Mouse (Mus musculus): ENCODE results near the gene Tekt5. TPM values are rescaled to one million over a fixed set of nuclear protein-coding genes. Genes with fewer than 3 reads are reported as not detected.

Tekt5 gene
- polyA plus RNA-seq, 1 experiment from 2014 or later: not detected

DNA sequence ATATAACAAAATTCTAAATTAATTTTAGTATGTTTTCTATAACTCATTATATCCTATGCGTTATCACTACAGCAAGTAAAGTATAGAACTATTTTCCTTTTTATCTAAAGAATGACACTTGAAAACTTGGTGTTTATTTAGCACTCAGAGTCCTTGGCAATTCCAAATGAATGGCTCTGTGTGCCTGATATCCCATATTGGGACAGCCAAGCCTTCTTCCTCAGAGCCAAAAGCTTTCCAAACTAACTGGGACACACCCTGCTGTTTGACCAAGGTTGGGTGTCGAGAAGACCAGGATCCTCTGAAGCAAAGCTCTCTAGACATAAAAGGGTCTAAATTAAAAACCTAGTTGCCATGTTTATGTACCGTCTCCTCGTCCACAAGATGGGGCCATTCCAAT is 54.2 kb downstream of the Tekt5 start:
- 76% methylated on average over 4 of the region's 4 CpGs for WGBS
- H3K9me3 ChIP-seq (replicated peaks): no peaks in the 10 kb centered on the region
- H3K27me3 ChIP-seq (ENCODE audit: low read depth, poor library complexity, severe bottlenecking): no peaks in the 10 kb centered on the region
- peaks cover 17% of the 10 kb centered on the region for H3K4me1 ChIP-seq
- H3K4me3 ChIP-seq: no peak overlapping the region
- no peaks in the 10 kb centered on the region for H3K36me3 ChIP-seq
- DNase-seq (ENCODE audit: low spot score): no peak
- no peak overlapping the region for H3K27ac ChIP-seq (replicated peaks)

DNA sequence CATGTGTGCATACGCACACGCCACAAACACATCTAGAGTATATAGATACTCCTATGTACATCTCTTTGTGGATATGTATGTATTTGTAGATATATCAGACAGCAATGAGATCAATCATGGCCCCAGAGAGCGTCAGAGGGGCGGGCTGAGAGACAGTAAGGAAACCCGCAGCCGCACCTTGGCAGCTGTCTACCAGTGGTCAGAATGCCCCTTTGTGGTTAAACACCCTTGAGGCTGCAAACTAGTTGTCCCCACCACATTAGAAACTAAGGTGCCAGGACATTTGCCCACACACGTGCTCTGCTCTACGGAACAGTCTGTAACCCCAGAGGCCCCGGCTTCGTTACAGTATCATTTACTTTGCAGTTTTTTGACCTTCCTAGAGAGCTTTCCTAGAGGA is 55.4 kb downstream of the Tekt5 start:
- no peaks in the 10 kb centered on the region for H3K27me3 ChIP-seq (ENCODE audit: low read depth, poor library complexity, severe bottlenecking)
- 93% methylated on average over 10 of the region's 10 CpGs for WGBS
- H3K9me3 ChIP-seq (replicated peaks): no peaks in the 10 kb centered on the region
- H3K4me1 ChIP-seq: peaks cover 12% of the 10 kb centered on the region
- no peak overlapping the region for H3K27ac ChIP-seq (replicated peaks)
- no peaks in the 10 kb centered on the region for H3K36me3 ChIP-seq
- H3K4me3 ChIP-seq: no peak overlapping the region
- DNase-seq (ENCODE audit: low spot score): no peak

DNA sequence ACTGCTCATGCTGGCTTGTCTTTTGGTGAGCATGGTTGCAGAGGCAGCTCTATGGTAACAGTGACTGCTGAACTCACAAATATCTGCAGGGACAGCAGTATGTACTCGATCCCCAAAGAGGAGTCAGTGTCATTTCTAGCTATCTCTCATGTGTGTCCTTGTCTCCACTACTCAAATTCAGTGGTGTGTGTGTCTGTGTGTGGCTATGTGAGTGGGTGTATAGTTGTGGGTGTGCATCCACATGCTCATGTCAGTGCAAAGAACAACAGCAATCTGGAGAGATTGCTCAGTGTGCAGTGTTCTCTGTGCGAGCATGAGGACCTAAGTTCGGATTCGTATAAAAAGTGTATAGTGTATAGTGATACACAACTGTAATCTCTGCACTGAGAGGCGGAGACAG is 56.7 kb downstream of the Tekt5 start:
- Histone ChIP-seq H3K36me3 (no peaks in the 10 kb centered on the region), H3K9me3 (replicated peaks) (no peaks in the 10 kb centered on the region), H3K27ac (replicated peaks) (no peak overlapping the region), H3K4me1 (peaks cover 5% of the 10 kb centered on the region; the same call in 1 of the 2 replicates), H3K4me3 (no peak overlapping the region), H3K27me3 (ENCODE audit: low read depth, poor library complexity, severe bottlenecking) (no peaks in the 10 kb centered on the region)
- DNase-seq (ENCODE audit: low spot score): no peak
- 94% methylated on average over 5 of the region's 5 CpGs for WGBS

DNA sequence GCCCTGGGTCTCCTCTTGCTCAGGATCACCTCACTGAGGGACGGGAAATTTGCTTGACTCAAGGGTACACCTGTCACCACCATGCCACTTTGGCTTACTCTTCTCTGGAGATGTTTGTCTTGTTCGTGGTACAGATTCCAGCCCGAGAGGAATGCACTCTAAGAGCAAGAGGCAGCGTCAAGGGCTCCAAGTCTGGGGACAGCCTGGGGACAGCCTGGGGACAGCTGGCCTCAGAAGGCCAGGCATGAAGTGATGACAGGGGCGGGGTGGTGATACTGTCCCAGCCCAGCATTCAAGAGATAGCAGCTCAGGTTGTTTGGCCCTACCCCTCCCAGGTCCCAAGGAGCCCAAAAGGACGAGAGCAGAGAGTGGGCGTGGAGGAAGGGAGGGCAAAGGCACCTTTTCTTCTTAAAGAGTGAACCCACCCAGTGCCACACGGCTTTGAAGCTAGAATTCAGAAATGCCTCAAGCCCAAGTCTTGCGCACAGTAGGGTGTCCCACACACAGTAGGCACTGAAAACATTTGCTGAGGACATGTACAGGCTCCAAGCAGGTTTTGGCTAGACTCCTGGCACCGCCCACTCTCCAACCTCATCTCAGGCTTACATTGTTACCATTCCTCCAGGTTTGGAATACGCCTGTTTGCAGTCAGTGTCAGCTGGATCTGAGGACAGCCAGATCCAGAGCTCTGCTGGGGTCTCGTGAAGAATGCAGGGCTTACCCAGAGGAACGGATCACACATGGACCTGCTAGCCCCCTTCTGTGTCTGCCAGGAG is 57.7 kb downstream of the Tekt5 start:
- Histone ChIP-seq H3K27ac (replicated peaks) (no peak overlapping the region), H3K27me3 (ENCODE audit: low read depth, poor library complexity, severe bottlenecking) (no peaks in the 10 kb centered on the region), H3K4me1 (peaks cover 5% of the 10 kb centered on the region; the same call in 1 of the 2 replicates), H3K9me3 (replicated peaks) (no peaks in the 10 kb centered on the region), H3K36me3 (no peaks in the 10 kb centered on the region), H3K4me3 (no peak overlapping the region)
- no peak for DNase-seq (ENCODE audit: low spot score)
- WGBS: 82% methylated on average over 13 of the region's 13 CpGs

DNA sequence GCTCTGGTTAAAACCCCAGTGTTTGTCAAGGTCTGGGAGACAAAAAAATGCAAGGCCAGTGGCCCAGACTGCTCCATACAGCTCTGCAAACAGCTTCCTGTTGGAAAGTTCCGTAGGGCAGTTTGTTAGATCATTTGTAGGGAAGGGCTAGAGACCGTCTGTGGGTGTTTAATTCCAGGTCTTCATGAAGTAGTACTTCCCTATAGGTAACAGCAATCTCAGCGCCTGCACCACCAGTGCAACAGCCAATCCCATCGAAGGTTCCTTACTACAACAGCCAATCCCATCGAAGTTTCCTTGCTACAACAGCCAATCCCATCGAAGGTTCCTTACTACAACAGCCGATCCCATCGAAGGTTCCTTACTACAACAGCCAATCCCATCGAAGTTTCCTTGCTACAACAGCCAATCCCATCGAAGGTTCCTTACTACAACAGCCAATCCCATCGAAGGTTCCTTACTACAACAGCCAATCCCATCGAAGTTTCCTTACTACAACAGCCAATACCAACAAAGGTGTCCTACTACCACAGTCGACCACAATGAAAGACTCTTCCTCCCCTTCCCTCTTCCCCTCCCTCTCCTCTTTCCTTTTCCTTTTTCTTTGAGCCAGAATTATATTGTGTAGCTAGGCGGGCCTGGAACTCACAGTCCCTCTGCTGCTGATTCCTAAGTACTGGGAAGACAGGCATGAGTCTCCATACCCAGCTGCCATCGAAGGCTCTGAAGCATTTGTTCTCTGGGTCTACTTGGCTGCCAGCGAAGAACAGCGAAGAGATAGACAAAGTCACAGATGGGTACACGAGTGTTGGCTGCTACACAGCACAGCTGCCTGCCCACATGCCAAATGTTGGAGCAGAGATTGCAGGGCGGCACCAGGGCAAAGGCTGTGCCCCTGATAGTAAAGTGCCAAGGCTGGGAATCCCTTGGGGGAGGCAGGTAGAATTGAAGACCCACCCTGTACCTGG is 58.6 kb downstream of the Tekt5 start:
- 92% methylated on average over 19 of the region's 19 CpGs for WGBS
- Histone ChIP-seq H3K4me3 (no peak overlapping the region), H3K36me3 (no peaks in the 10 kb centered on the region), H3K4me1 (peaks cover 3% of the 10 kb centered on the region; the same call in 1 of the 2 replicates), H3K27me3 (ENCODE audit: low read depth, poor library complexity, severe bottlenecking) (no peaks in the 10 kb centered on the region), H3K9me3 (replicated peaks) (no peaks in the 10 kb centered on the region), H3K27ac (replicated peaks) (no peak overlapping the region)
- DNase-seq (ENCODE audit: low spot score): no peak

DNA sequence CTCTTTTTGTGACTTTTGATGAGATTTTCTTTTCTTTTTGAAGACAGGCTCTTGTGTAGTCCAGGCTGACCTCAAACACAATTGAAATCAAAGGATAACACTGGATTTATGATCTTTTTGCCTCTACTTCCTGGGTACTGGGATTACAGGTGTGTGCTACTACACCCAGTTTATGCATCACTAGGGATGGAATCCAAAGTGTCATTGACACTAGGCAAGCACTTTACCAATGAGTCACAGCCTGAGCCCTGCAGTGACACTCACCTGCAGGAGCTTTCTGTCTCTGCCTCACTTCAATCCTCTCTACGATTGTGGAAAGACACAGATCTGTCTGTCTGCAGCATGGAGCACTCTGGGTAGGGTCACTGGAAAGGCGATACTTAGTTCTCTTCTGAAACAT is 59.3 kb downstream of the Tekt5 start:
- H3K27ac ChIP-seq (replicated peaks): no peak overlapping the region
- 90% methylated on average over 2 of the region's 2 CpGs for WGBS
- H3K4me1 ChIP-seq: no peaks in the 10 kb centered on the region
- DNase-seq (ENCODE audit: low spot score): no peak
- H3K36me3 ChIP-seq: no peaks in the 10 kb centered on the region
- H3K4me3 ChIP-seq: no peak overlapping the region
- no peaks in the 10 kb centered on the region for H3K9me3 ChIP-seq (replicated peaks)
- no peaks in the 10 kb centered on the region for H3K27me3 ChIP-seq (ENCODE audit: low read depth, poor library complexity, severe bottlenecking)

DNA sequence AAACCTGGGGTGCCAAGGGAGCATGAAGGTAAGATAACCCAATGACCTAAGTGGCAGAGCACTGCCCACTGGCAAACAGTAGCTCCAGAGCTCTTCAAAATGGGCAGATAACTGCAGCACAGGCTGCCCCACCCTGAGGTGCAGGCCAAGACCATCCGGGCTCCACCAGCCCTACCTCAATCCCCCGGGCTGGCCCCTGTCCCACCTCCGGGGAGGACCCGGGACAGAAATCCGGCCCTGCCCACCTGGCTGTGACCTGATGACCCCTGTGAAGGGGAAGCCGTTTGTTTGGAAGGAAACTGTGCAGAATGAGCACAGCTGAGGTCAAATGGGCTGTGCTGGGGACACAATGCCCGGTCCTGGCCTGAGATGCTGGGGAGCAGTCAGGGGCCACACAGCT is 62.6 kb downstream of the Tekt5 start:
- no peak for DNase-seq (ENCODE audit: low spot score)
- H3K36me3 ChIP-seq: no peaks in the 10 kb centered on the region
- 61% methylated on average over 7 of the region's 7 CpGs for WGBS
- H3K4me1 ChIP-seq: no peaks in the 10 kb centered on the region
- H3K4me3 ChIP-seq: no peak overlapping the region
- H3K9me3 ChIP-seq (replicated peaks): no peaks in the 10 kb centered on the region
- no peak overlapping the region for H3K27ac ChIP-seq (replicated peaks)
- no peaks in the 10 kb centered on the region for H3K27me3 ChIP-seq (ENCODE audit: low read depth, poor library complexity, severe bottlenecking)

DNA sequence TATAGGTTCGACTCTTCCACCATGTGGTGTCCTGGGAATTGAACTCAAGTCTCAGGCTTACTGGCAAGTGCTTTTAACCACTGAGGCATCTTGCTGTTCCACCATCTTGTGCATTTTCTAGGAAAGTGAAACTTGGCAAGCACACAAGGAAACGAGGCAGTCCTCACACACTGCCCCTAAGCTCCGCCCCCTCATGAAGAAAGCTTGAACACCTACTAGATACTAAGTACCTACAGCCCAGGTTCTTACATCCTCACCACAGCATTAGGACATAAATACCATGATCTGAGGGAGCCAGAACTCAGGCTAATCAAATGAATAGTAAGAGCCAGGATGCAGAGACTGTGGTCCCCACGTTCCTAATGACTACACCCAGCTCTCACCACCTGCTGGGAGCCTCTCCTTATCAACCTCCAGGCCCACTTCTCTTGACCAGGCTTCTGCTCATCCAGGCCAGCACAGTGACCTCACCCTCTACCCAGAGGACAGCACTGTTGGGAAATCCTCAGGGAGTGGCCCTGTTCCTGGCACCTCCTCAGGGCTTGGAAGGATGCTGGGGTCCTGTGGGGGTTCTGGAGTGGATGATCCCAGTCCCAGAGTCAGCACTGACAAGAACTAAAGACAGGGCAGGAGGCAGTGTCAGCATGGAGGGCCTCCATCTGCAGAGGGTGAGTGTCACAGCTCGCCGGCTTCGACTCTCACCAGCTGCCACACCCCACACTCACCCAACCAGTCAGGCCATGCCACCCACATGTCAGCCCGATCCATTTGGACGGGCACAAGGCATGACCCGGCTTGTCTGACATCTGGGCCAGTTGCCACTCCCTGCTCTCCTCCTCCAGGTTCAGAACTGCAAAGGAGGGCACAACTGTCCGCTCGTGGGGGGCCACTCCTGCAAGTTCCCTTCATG is 64.4 kb downstream of the Tekt5 start:
- H3K4me3 ChIP-seq: no peak overlapping the region
- no peaks in the 10 kb centered on the region for H3K9me3 ChIP-seq (replicated peaks)
- no peak for DNase-seq (ENCODE audit: low spot score)
- no peak overlapping the region for H3K27ac ChIP-seq (replicated peaks)
- H3K36me3 ChIP-seq: no peaks in the 10 kb centered on the region
- H3K27me3 ChIP-seq (ENCODE audit: low read depth, poor library complexity, severe bottlenecking): no peaks in the 10 kb centered on the region
- 81% methylated on average over 12 of the region's 12 CpGs for WGBS
- H3K4me1 ChIP-seq: no peaks in the 10 kb centered on the region

DNA sequence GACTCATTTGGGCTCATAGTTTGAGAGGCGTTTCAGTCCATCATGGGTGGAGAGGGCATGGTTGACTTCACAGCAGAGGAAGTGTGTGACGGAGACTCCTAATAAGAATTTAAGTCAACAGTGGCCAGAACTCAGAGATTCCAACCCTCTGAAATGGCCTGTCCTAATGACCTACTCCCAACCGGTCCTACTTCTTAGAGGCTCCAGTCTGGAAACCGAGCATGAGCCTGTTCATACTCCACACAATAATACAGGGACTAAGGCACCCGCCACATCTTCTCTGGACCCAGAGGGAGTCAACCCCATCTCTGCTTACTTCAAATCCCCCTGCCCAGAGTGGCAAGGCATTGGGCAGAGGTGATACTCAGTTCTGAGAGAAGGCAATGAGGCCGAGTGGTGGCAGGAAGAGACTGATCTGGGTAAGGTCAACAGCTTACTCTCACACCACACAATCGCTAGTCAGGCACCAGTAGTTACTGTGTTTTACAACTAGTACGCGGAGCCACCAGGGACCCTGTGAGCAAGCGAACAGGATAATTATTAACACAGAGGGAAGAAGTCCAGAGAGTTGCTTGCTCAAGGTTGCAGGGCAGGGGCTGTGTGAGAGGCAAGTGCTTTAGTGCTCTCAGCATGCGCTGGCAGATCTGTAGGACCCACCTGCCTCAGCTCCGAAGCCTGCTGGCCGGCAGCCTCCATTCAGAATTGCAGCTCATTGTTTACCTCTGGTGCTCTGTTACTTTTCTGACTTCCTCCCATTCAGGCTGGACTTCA is 67.5 kb downstream of the Tekt5 start:
- WGBS: 63% methylated on average over 13 of the region's 13 CpGs
- no peak overlapping the region for H3K4me3 ChIP-seq
- H3K9me3 ChIP-seq (replicated peaks): no peaks in the 10 kb centered on the region
- H3K27ac ChIP-seq (replicated peaks): no peak overlapping the region
- DNase-seq (ENCODE audit: low spot score): no peak
- no peaks in the 10 kb centered on the region for H3K36me3 ChIP-seq
- no peaks in the 10 kb centered on the region for H3K27me3 ChIP-seq (ENCODE audit: low read depth, poor library complexity, severe bottlenecking)
- H3K4me1 ChIP-seq: no peaks in the 10 kb centered on the region

DNA sequence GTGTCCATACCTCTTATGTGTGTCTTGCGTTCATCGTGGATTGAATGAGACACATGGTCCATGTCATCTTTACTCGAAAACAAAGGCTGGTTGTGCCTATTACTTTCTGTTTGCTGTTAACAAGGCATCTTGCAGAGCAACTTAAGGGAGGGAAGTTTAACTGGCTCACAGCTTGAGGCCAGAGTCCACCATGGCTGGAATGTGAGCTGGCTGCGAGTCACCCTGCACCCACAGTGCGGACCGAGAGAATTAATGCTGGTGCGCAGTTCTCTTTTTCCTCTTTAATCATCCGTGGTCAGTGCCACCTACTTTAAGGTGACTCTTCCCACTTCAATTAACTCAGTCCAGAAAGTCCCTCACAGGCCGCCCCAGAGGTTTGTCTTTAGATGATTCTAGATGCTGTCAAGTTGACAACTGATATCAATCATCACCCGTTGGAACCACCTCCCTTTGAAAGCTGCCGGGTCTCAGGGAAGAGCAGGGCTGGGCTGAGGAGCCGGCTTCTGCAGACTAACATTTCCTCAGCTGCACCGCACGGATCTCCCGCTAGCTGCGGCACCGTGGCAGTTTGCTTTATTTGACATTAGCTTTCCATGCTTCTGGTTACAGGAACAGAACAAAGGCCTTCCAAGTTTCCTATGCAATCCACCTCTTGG is 75.2 kb downstream of the Tekt5 start:
- DNase-seq (ENCODE audit: low spot score): no peak
- H3K9me3 ChIP-seq (replicated peaks): no peaks in the 10 kb centered on the region
- H3K27ac ChIP-seq (replicated peaks): no peak overlapping the region
- H3K36me3 ChIP-seq: no peaks in the 10 kb centered on the region
- no peak overlapping the region for H3K4me3 ChIP-seq
- peaks cover 5% of the 10 kb centered on the region for H3K27me3 ChIP-seq (ENCODE audit: low read depth, poor library complexity, severe bottlenecking)
- WGBS: 62% methylated on average over 17 of the region's 17 CpGs
- H3K4me1 ChIP-seq: no peaks in the 10 kb centered on the region

DNA sequence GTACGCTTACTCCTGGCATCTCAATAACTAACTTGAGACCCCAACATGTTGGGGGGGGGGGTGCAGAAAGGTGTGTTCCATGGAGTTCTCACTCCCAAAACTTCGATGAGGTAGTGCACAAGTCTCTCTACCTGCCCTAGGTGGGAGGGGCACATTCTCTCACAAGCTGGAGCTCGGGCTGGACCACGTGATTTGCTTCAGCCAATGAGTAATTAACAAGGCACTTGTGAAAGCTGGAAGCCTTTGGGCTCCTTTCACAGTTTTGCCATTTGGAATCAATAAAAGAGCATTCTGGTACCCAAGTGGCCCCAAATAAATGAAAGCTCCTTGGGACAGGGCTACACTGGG is 78.1 kb downstream of the Tekt5 start:
- Histone ChIP-seq H3K4me1 (peaks cover 13% of the 10 kb centered on the region), H3K27me3 (ENCODE audit: low read depth, poor library complexity, severe bottlenecking) (peaks cover 34% of the 10 kb centered on the region), H3K4me3 (no peak overlapping the region), H3K9me3 (replicated peaks) (no peaks in the 10 kb centered on the region), H3K36me3 (no peaks in the 10 kb centered on the region), H3K27ac (replicated peaks) (no peak overlapping the region)
- no peak for DNase-seq (ENCODE audit: low spot score)
- WGBS: 66% methylated on average over 4 of the region's 4 CpGs

Data from midbrain, embryonic 10.5 days (tissue).